Mouse (Mus musculus) heart, adult 9 months (tissue): ENCODE data around the gene Abat.

Source experiments
- DNase-seq, 2 experiments: peaks; one replicate each; pipeline ENCODE4 v3.0.0; 2022; ENCODE audit warnings: low spot score in 2 of 2

The Abat gene

DNA sequence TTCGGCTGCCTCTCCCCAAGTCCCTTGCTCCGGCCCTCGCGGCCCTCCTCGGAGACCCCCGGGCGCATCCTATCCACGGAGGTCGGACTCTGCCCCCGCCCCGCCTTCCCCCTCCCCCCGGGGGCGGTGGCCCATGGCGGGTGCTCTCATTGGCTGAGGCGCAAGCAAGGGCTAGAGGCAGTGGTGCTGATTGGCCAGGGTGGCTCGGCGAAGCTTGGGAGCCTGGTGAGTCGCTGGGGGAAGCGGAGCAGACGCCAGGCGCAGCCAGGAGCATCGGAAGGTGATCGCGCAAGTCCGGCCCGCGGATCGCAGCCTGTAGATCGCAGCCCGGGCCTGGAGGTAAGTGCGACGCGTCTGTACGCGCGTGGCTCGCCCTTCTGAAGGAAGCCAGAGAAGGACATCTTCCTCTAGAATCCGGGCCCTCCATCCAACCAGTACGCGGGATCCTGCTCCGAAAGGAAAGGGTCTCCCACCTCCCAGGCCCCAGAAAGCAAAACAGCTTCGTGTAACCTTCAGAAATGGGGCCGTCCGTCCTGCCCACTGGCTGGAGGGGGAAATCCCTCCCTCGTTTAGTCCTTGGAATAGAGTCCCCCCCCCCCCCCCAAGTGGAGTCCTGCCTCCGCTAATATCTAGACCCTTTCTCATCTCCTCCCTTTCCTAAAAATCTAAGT is at the start of gene Abat:
Abat (plus strand) TSS at position 194 of the 671 bp plus-strand sequence.
- peak; percentile 92 to 94 for DNase-seq

DNA sequence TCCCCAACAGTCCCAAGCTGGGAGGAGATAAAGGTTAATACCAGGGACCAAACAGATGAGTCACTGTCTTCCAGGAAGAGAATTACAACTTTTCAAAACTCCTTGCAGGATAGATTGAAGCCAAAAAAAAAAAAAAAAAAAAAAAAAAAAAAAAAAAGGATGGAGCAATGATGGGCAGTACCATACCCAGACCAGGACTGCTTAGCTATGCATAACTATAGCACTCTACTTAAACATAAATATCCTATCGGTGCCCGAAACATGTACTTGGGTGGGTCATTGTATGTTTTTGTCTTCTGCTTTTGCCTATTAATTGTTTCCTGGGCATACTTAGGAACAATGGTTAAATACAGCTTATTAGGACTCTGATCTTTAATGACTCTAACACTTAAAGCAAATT is 43.1 kb upstream of the Abat start:
- no peak for DNase-seq

DNA sequence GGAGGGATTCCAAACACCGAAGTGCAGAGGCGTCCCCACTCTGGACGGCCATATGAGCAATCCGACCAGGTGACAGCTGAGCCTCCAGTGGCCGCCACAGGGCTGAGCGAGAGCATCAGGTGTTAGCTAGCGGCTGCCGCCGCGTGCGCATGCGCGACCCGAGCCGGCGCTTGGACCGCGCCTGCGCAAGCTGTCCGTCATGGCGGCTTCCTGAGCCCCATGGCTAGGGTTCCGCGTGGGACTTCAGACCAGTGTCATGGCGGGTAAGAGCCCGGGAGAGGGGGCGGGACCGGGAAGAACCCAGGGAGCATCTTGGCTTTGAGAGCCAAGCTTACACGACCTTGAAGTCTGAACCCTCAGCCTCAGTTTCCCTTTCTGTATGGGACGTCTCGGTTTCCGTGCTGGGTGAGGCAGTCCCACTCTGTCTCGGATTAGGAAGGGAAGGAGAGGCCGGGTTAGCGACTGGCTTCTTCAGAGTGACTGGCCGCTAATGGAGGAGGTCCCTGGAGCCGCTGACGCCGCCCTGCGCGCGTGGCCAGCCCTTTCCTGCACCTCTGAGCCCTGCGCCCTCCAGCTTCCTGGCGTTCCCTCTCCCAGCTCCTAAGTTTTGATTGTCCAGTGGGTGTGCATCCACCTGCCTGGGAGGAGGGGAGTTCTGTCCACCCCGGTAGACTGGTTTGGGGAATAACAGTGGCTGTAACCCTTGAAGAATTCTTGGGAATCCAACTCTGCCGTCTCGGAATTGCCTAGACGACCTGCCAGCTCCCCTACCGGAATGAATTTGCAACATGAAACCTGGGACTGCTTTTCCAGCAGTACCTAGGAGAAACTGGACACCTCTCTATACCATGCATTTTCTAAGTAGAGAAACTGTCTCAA is 42.4 kb upstream of the Abat start, which contains the start of gene Mettl22:
Mettl22 (plus strand) TSS at position 186 of the 879 bp plus-strand sequence.
- peak; percentile 90 to 91 for DNase-seq

DNA sequence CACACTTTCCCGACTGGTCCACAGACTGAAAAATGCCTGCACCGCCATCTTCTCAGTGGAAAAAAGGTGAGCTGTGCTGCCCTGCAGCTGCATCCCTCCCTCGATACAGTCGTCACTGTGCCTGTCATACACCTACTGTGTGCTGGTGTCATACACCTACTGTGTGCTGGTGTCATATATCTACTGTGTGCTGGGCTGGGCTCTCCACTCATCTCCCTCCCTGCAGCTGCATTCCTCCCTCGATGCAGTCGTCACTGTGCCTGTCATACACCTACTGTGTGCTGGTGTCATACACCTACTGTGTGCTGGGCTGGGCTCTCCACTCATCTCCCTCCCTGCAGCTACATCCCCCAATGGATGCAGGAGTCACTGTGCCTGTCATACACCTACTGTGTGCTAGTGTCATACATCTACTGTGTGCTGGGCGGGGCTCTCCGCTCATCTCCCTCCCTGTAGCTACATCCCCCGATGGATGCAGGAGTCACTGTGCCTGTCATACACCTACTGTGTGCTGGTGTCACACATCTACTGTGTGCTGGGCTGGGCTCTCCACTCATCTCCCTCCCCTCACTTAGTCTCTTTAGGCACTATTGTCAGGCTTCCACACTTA is 25.7 kb upstream of the Abat start:
- no peak for DNase-seq

DNA sequence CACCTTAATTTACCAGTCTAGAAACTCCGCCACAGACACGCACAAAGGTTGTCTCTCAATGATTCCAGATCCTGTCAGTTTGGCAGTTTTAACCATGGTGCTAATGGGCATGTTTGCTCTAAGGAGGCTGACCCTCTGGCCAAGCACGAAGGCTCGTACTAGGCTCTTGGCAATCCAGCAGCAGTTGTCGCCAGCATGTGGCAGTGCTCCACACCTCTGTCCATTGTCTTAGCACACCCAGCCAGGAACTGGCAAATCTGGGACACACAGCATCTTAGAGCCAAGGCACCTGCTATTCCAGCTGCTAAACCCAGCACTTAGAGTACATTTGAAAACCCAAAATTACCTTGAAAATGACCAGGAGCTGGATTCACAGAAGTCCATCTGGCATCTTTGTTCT is 23.9 kb upstream of the Abat start:
- DNase-seq = no peak

DNA sequence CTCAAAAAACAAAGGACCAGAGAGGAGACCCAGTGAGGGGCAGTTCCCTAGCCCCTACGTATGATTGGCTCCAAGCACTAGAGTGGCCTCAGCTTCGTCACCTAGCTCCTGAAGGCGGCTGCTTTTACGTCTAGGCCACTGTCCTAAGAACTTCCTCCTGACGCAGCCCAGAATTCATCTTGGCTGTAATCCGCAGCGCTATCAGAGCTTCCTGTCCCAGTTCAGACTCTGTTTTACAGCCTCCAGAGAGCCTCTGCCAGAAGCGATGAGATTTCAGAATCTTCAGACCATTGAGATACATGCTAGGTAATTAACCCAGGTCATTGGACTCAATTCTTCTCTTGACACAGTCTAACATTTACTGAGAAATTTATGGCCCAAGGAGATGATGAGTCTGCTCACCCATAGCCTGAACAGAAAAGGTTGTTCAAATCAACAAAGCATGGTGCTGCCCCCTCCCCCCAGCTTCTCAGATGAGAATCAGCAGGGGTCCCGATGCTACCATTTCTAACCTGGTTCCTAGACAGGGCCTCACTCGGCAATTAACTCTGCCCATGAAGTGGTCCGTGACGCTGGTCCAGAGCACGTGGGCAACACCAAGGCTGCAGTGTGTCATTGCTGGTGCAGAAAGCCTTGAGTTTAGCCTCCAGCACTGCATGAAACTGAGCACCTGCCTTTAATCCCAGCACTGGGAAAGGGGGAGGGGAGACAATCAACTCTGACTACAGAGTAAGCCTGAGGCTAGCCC is 21.3 kb upstream of the Abat start:
- DNase-seq = peak in 1 of 2 experiments; percentile 14

DNA sequence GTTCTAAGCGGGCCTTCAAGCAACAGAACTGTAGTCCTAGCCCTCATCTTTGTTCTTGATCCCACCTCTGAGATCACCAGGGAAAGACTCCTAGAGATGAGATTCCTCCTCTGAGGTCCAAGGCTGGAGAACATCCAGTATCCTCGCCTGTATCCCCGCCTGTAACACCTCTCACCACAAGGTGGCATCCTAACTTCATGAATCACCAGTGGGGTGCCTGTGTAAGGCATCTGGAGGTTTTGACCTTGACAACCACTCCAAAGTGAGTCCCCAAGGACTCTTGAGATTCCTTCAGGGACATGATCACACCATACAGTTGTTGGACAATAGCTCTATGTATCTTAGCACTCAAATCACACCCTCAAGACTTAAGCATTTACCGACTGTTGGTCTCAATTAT is 19.0 kb upstream of the Abat start:
- DNase-seq = peak; percentile 44 to 63

DNA sequence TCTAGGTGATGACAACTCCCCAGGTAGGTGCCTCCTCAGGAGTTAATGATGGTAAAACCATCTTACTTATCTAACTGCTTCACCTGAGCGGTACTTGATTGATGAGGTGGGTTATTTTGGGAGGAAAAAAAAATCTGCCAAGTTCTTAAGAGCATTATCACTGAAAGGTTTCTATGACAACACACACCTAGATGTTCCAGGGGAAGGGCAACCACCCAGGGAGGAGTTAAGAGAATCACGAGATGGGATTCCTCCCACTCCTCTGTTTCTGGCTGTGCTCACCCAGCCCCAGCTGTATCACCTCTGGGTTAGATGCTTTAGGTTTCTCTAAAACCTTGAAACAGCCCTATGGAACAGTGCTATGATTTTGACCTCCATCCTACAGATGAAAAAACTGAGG is 16.3 kb upstream of the Abat start:
- no peak for DNase-seq

DNA sequence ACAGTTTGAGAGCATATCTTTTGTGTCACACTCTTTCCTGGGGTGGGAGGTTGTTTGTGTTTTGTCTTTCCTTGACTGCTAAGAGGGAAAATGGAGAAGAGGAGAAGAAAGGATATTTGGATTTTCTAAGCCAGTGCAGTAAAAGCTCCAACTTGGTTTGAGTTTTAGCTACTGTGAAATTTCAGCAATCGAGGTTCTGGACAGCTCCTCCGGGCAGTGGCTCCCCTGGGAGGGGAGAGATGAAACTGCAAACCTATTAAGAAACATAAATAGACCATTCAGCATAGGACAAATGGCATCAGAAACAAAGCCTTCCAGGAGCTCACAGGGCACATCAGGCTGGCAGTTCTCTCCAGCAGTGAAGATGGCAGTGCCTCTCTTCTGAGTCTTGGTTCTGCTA is 9.0 kb upstream of the Abat start:
- no peak for DNase-seq

DNA sequence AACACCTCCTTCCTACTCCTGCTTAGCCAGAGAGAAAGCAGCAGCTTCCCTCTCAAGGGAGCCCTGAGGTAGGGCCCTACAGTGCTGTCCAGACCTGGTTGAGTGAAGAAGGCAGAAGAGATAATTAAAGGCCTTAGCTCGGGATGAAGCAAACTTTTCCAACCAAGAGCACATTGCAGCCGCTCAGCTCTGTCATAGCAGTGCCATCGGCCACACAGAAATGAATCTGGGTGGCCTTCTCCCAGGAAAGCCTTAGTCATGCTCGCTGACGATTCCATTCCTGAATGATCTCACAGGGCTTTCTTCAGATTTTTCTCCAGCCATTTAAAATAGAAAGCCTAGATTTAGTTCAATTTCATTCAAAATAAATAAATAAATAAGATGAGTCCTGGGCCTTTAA is 3.3 kb upstream of the Abat start:
- no peak for DNase-seq

DNA sequence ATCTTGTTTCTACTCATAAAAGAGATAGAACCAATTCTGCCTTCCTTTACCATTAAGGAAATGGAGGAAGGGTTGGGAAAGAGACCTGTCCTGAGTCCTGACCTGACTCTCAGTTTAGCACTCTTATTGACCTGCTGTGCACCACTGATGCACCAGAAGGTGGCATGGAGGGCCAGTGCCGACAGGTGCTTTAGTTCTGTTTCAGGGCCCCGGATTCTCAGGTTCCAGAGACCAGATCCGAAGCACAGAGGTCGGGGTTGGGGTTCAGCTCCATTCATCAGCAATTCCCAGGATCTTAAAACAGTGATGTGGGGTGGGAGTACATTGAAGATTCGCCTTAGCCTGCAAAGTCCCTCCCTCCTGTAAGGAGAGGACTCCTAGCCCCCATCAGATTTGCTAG is 399 bp upstream of the Abat start:
- no peak for DNase-seq

DNA sequence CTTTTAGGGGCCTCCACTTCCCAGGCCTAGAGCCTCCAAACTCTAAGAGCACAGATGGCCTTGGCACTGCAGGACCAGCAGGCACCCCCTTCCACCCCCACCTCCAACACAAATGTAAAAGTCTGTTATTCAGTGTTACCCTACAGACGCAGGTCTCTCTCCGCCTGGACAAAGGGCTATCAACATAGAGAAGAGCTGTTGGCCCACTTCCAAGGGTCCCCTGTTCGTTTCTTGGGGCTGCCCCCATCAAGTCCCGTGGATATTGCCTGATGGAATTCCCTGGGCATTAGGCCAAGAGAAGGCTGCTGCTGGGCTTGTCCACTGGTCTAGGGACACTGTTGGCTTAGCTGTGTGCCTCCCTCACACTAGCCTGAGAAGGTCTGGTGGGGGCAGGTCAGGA is 951 bp downstream of the Abat start:
- peak; percentile 12 to 20 for DNase-seq

DNA sequence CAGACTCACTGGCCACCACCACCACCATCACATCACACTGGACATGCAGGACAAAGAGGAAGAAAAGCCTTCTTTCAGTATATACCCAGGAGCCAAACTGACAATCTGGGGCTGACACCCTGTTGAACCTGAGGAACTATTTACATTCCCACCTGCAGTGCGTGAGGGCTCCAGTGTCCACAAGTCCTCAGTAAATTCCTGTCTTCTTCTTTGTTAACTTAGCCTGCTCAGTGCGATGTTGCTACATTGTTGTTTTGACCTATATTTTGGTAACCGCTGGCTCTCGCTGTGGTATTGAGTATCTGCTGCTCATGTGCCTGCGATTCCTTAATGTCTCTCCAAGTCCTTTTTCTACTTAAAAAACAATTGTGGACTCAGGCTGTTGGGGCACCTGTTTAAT is 7.3 kb downstream of the Abat start:
- DNase-seq = no peak

DNA sequence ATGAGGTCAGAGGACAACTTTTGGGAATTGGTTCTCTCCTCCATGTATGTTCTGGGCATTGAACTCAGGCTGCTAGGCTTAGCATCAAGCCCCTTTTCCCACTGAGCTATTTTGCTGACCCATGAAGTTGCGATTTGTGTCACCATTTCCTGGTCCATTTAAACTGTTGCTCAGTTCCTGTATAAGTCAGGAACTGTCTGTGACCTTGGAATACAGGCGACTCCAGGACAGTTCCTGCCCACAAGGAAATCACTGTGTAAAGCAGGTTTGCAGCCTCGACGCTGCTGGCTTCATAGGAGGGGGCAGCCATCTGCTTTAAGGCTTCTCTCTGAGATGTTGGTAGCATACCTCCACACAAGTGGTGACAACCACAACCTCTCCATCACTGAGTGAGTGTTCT is 8.1 kb downstream of the Abat start:
- no peak for DNase-seq

DNA sequence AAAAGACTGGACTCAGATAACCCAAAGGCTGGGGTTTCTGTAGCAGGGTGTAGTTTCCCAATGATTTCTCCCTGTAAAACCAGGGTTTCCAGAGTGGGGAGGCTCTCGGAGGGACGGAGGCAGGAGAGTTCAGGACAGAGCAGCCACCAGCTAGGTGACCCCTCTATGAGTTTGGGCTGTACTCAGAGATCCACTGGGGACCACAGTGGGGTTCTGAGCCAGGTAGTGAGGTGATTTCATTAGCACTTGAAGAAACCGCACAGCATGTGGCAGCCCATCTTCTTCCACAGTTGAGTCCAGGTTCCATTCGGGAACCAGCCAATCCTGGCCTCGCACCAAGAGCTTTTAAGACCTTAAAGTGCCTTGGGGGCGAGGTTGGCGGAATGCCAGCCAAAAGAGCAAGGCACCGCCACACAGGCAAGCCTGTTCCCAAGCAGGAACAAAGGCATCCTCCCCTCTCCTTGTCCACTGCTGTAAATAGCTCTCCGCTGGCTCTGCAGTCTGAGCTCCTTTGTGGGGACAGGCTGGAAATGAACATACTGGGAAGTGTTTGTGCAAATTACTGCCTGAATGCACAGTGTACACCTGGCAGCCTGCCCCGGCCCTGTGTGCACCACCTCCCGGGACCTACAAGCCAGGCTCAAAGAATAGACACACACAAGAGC is 10.4 kb downstream of the Abat start:
- peak in 1 of 2 experiments; percentile 10 for DNase-seq

DNA sequence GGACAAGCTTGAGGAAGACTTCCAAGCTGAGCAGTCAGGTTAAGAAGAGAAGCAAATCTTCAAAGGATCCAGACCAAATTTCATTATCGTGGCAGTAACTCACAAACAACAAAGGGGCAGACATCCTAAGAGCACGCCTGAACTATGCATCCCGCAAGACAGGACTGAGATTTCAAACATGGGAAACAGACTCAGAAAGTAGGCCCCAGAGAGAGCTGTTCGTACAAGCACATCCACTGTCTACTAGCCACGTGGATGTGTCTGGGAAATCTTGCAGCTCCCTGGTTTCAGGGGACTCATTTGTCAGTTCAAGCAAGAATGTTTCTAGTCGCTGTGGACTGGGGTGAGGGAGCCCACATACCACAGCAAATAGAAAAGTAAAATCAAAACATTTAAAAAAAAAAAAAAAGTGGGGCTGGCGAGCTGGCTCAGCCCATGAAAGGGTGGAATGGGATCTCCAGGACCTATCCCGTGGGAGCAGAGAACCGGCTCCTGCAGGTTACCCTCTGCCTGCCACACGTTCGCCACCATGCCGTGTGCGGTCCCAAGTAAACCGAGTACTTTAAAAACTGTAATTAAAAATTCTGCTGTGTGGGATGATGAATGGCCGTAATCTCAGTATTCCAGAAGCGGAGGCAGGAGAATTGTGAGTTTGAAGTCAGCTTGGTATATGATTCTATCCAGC is 11.1 kb downstream of the Abat start:
- DNase-seq = no peak

DNA sequence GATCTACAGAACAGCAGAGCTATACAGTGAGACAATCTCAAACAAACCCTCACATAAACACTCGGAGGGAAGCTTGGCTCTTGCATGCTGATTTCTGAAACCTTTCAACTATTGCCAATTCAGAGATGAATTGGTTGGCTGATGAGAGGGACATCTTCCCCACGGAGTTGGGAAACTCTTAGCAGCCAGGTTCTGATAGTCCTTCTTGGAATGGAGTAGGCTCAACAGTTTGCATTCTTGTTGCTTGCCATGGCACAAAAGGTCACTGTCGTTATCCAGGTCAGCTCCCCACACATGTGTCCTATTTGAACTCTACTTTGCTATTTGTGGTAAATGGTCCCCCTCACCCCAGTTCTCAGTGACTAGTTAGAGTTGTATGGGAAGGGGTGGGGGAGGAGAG is 12.1 kb downstream of the Abat start:
- no peak for DNase-seq

DNA sequence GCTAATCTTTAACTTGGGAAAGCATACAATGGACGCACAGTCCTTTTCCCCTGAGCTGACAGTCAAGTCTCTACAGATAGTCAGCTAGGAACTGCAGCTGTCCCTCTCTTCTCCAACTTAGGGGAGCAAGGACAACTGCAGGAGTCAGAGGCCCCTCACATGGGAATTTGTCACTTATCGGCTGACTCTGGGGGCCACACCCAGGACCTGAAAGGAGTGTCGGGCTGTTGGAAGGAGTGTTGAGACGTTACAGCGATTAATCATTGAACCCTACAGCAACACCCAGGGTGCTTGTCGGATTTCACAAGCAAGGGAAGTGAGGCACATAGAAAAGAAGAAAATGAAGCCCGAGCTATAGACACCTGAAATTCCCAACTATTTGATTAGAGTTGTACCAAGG is 12.6 kb downstream of the Abat start:
- no peak for DNase-seq

DNA sequence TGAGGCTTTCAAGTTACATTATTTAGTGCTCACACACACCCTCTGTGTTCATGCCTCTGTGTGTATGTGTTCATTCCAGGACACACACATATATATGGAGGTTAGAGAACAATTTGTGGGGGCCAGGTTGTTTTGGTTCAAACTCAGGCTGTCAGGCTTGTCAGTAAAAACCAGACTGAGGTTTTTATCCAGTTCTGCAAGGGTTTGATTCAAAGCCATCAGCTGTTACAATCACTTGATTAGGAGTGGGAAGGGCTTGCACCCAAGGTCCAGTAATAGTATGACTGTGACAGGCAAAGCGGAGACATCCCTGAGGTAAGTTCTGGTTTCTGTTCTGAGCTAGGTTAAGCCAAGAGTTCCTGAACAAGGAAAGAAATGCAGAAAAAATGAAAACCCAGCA is 16.2 kb downstream of the Abat start:
- no peak for DNase-seq

DNA sequence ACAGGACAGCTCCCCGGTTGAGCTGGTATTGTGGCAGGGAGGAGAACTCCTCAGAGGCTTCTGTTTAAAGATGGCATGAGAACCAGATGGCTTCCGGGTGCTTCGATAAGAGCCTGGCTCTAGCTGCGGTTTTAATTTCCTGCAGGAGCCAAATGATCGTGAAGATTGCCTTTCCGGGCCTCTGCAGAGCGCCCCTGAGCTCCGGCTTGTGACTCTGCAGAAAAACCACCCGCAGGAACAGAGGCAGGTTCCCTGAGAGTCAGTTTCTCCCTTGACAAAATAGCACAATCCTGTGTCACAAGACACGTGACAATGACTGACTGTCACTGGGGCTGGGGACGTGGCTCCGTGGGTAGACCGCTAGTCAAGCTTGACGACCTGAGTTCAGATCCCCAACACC is 16.8 kb downstream of the Abat start:
- no peak for DNase-seq

DNA sequence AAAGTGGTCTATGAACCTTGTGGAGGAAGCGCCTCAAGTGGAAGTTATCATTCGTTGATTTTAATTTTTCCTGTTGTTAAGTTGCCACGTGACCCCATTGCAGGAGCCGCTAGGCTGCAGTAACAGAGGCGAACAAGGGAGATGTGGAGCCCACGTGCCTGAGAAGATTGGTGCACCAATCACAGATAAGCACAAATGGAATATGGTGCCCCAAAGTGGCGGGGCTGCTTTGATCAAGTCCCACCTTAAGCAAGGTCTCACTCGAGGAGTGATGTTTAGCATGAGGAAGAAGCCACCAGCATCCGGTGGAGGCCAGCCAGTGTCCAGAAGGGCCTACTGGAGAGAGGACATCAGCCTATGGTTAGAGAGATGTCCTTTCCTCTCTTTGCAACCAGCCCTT is 19.2 kb downstream of the Abat start:
- DNase-seq = no peak
